8 mouse cellular contexts compared by ENCODE assay signal in genomic region chr8:126516620-126517577, GRCm38 (mm10). TPM values are rescaled to one million over a fixed set of nuclear protein-coding genes. Genes with fewer than 3 reads are reported as not detected.
A peak's percentile ranks its signal among the peaks of the same experiment; 100 is the strongest.
DNase-seq lines count a peak whose midpoint lies in the region; ATAC-seq and TF ChIP-seq lines count a peak whose summit lies in the region.

No protein-coding gene starts in this region.

- 15% methylated on average over 27 of the region's 27 CpGs for whole genome bisulfite sequencing in heart, embryonic 11.5 days (ENCODE audit: insufficient replicate concordance)
- WGBS in kidney, postnatal 0 days, result 5% methylated on average over 27 of the region's 27 CpGs
- 17% methylated on average over 27 of the region's 27 CpGs for WGBS in liver, adult 2 months

- peak overlapping the region; percentile 72 for H3K27ac ChIP-seq in heart, embryonic 11.5 days (ENCODE audit: low read depth, low read length)
- H3K27ac ChIP-seq in kidney, postnatal 0 days, result peak overlapping the region; percentile 76
- peak overlapping the region; percentile 85 for H3K27ac ChIP-seq in liver, adult 2 months (replicated peaks; ENCODE audit: insufficient read depth, low read depth, low read length)

- no peak for TF ChIP-seq POLR2A in liver, adult 2 months (IDR thresholded peaks at IDR 0.05; ENCODE audit: extremely low read depth, insufficient read depth, low read length)

- H3K9me3 ChIP-seq in heart, embryonic 11.5 days (replicated peaks; ENCODE audit: control insufficient read depth, low read length), result no peaks in the 10 kb centered on the region
- no peaks in the 10 kb centered on the region for H3K9me3 ChIP-seq in kidney, postnatal 0 days (replicated peaks; ENCODE audit: low read length)

- peak overlapping the region; percentile 35 for H3K4me3 ChIP-seq in heart, embryonic 11.5 days (ENCODE audit: low read depth, low read length)
- H3K4me3 ChIP-seq in kidney, postnatal 0 days (replicated peaks; ENCODE audit: low read depth, low read length), result peak overlapping the region; percentile 12
- H3K4me3 ChIP-seq in liver, adult 2 months (ENCODE audit: insufficient read depth, low read depth, low read length), result 0 out of 2 replicates have a peak overlapping the region, but pooled peaks have one; percentile 2

- no peaks in the 10 kb centered on the region for H3K36me3 ChIP-seq in heart, embryonic 11.5 days (ENCODE audit: control insufficient read depth, insufficient read depth, low read length)
- H3K36me3 ChIP-seq in kidney, postnatal 0 days (ENCODE audit: insufficient read depth, low read length), result no peaks in the 10 kb centered on the region
- no peaks in the 10 kb centered on the region for H3K36me3 ChIP-seq in liver, adult 2 months (ENCODE audit: control insufficient read depth, insufficient read depth, low read length)

- TF ChIP-seq CTCF in kidney, postnatal 0 days (IDR thresholded peaks at IDR 0.05; ENCODE audit: low read depth), result no peak
- TF ChIP-seq CTCF in liver, adult 2 months (IDR thresholded peaks at IDR 0.05; ENCODE audit: low read depth, low read length), result no peak

- no peaks in the 10 kb centered on the region for H3K79me2 ChIP-seq in liver, adult 2 months (ENCODE audit: control insufficient read depth, insufficient read depth, low read length)

- H3K27me3 ChIP-seq in heart, embryonic 11.5 days (ENCODE audit: control insufficient read depth, insufficient read depth, low read length), result no peaks in the 10 kb centered on the region
- H3K27me3 ChIP-seq in kidney, postnatal 0 days (ENCODE audit: insufficient read depth, low read length), result no peaks in the 10 kb centered on the region
- H3K27me3 ChIP-seq in liver, adult 2 months (ENCODE audit: control insufficient read depth, insufficient read depth, low read length), result no peaks in the 10 kb centered on the region

- DNase-seq in thymus, postnatal 4 days, result peak; percentile 33
- DNase-seq in thymus, postnatal 10 days (ENCODE audit: low spot score in 2 of 2), result no peak
- DNase-seq in fat pad, adult 2 months (ENCODE audit: extremely low read depth, low read depth, low spot score), result peak; percentile 51
- DNase-seq in kidney, postnatal 0 days (ENCODE audit: low spot score), result peak; percentile 95
- peak; percentile 99 for DNase-seq in liver, adult 2 months (ENCODE audit: extremely low read depth, low read depth, low spot score)
- peak; percentile 59 to 61 for DNase-seq in spleen, postnatal 36 days (ENCODE audit: low spot score in 2 of 2)

- peaks cover 27% of the 10 kb centered on the region for H3K4me1 ChIP-seq in heart, embryonic 11.5 days (ENCODE audit: control insufficient read depth, insufficient read depth, low read length)
- peaks cover 9% of the 10 kb centered on the region for H3K4me1 ChIP-seq in kidney, postnatal 0 days (replicated peaks; ENCODE audit: insufficient read depth, low read length)
- H3K4me1 ChIP-seq in liver, adult 2 months (ENCODE audit: control insufficient read depth, insufficient read depth, low read length), result peaks cover 26% of the 10 kb centered on the region

- peak overlapping the region; percentile 66 for H3K4me2 ChIP-seq in heart, embryonic 11.5 days
- H3K4me2 ChIP-seq in kidney, postnatal 0 days (ENCODE audit: low read length), result peak overlapping the region; percentile 66

- peak; percentile 47 for ATAC-seq in heart, embryonic 11.5 days (replicated peaks; ENCODE audit: insufficient number of reproducible peaks, low FRiP score, low TSS enrichment)
- ATAC-seq in kidney, postnatal 0 days (replicated peaks; ENCODE audit: low FRiP score, low read depth), result peak; percentile 59
- ATAC-seq in monocyte, adult 5-6 weeks (replicated peaks; ENCODE audit: insufficient number of reproducible peaks, low FRiP score, low TSS enrichment, poor library complexity, severe bottlenecking), result peak; percentile 65

- H3K9ac ChIP-seq in heart, embryonic 11.5 days (ENCODE audit: low read depth, low read length), result peak overlapping the region; percentile 50
- H3K9ac ChIP-seq in kidney, postnatal 0 days (ENCODE audit: low read depth, low read length), result peak overlapping the region; percentile 44; the same call in 1 of the 2 replicates
- peak overlapping the region; percentile 49; the same call in 1 of the 2 replicates for H3K9ac ChIP-seq in liver, adult 2 months (ENCODE audit: low read depth, low read length)

RNA-seq across cellular contexts. Expression of gene Tarbp1, which starts 42.0 kb away (rescaled TPM):
- 2.2 TPM in 2 replicates for polyA plus RNA-seq in heart, embryonic 11.5 days (2014; fragmentation: Nextera tagmentation; extraction: Ambion mirVana)
- polyA plus RNA-seq in kidney, postnatal 0 days (2015; fragmentation: Nextera tagmentation; extraction: Ambion mirVana), result 2.6 and 3.3 TPM in 2 replicates
- total RNA-seq in liver, adult 2 months (2014; rRNA removed), result 2.8 and 3.8 TPM in 2 replicates
- 1.6 and 2.4 TPM in 2 replicates for polyA plus RNA-seq in liver, adult 2 months (2012; rRNA removed)
- total RNA-seq in monocyte, adult 5-6 weeks (2017), result 0.11 to 0.76 TPM (median 0.58 TPM) in 3 replicates

Comparison
In these comparisons a context has a peak if more than half of its experiments do, and no peak if none do; other contexts are left out.
1. DNase-seq: peak in thymus, postnatal 4 days (single experiment), fat pad, adult 2 months (single experiment), kidney, postnatal 0 days (single experiment), liver, adult 2 months (single experiment) and spleen, postnatal 36 days (2 of 2); none in thymus, postnatal 10 days (0 of 2).
2. Peak in every context shown above with its lines, with median percentiles within 50 percentile points of each other: ATAC-seq, H3K27ac ChIP-seq, H3K4me3 ChIP-seq and H3K9ac ChIP-seq.